9 mouse cellular contexts compared by ENCODE assay signal in the genomic region with DNA sequence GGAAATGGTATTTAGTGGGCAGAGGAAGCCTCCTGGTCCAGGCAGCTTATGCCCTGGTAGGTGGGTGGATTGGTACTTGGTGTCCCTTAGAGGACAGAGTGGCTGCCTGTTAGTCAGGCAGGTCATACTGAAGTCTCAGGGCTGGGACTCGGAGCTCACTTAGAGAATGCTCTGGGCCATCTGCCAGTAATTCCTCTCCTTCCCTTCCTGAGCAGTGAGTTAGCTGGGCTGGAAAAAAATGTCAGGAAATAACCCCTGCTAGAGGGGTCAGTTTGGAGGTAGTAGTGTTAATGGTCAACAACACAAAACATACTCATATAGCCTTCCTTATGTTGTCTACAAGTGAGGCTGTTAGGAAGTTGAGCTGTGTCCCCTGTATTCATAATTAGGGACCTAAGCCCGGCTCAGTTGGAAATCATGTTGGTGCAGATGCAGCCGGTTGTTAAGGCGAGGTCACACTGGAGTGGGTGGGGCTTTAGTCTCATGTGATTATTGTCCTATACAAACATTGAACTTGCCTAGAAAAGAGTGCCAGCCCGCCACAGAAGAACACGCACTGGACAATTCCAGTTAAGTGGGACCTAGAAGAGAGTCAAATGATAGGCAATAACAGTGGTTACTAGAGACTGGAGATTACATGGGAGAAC. TPM values are rescaled to one million over a fixed set of nuclear protein-coding genes. Genes with fewer than 3 reads are reported as not detected.
A peak's percentile ranks its signal among the peaks of the same experiment; 100 is the strongest.
DNase-seq lines count a peak whose midpoint lies in the region; ATAC-seq lines count a peak whose summit lies in the region.
"Had no signal": no experiment of that assay in that cellular context is flagged by ENCODE, and none has a peak within 500 bp of the region (broad histone marks: within the 10 kb centered on the region; RNA-seq: fewer than 3 reads in every experiment).

No protein-coding gene starts in this region.

- no peak overlapping the region for H3K4me2 ChIP-seq in hindbrain, embryonic 14.5 days (replicated peaks)
- no peak overlapping the region for H3K4me2 ChIP-seq in heart, embryonic 15.5 days
- no peak overlapping the region for H3K4me2 ChIP-seq in stomach, embryonic 16.5 days (ENCODE audit: low read depth, low read length)
- no peak overlapping the region for H3K4me2 ChIP-seq in forebrain, embryonic 12.5 days
- H3K4me2 ChIP-seq in hindbrain, embryonic 13.5 days = no peak overlapping the region

- H3K27ac ChIP-seq in hindbrain, embryonic 14.5 days = no peak overlapping the region
- no peak overlapping the region for H3K27ac ChIP-seq in hindbrain, embryonic 10.5 days
- H3K27ac ChIP-seq in heart, embryonic 15.5 days = peak overlapping the region; percentile 75
- H3K27ac ChIP-seq in stomach, embryonic 16.5 days (ENCODE audit: low read length) = peak overlapping the region; percentile 43
- no peak overlapping the region for H3K27ac ChIP-seq in forebrain, embryonic 12.5 days
- H3K27ac ChIP-seq in hindbrain, embryonic 13.5 days = no peak overlapping the region
- H3K27ac ChIP-seq: hindbrain, postnatal 0 days had no signal

- DNase-seq in hindbrain, embryonic 14.5 days (ENCODE audit: low spot score) = peak; percentile 44
- no peak for DNase-seq in hindbrain, embryonic 10.5 days (ENCODE audit: low spot score)
- DNase-seq in kidney, postnatal 4 days = peak; percentile 33 to 65
- DNase-seq in embryo, embryonic 11 days = no peak

- no peak overlapping the region for H3K9ac ChIP-seq in hindbrain, embryonic 14.5 days
- no peak overlapping the region for H3K9ac ChIP-seq in heart, embryonic 15.5 days
- H3K9ac ChIP-seq in stomach, embryonic 16.5 days (ENCODE audit: low read length) = no peak overlapping the region
- no peak overlapping the region for H3K9ac ChIP-seq in forebrain, embryonic 12.5 days
- H3K9ac ChIP-seq in hindbrain, embryonic 13.5 days = no peak overlapping the region

- H3K4me3 ChIP-seq in hindbrain, embryonic 14.5 days (replicated peaks; ENCODE audit: low read length) = no peak overlapping the region
- H3K4me3 ChIP-seq in hindbrain, embryonic 10.5 days = no peak overlapping the region
- no peak overlapping the region for H3K4me3 ChIP-seq in heart, embryonic 15.5 days
- no peak overlapping the region for H3K4me3 ChIP-seq in stomach, embryonic 16.5 days (replicated peaks; ENCODE audit: low read length)
- no peak overlapping the region for H3K4me3 ChIP-seq in forebrain, embryonic 12.5 days (replicated peaks)
- H3K4me3 ChIP-seq in hindbrain, embryonic 13.5 days = no peak overlapping the region

- H3K4me1 ChIP-seq in hindbrain, embryonic 14.5 days (replicated peaks; ENCODE audit: control insufficient read depth, insufficient read depth, low read length) = no peaks in the 10 kb centered on the region
- H3K4me1 ChIP-seq in hindbrain, embryonic 10.5 days (replicated peaks) = peaks cover 6% of the 10 kb centered on the region
- peaks cover 36% of the 10 kb centered on the region for H3K4me1 ChIP-seq in heart, embryonic 15.5 days (replicated peaks)
- peaks cover 9% of the 10 kb centered on the region; the same call in 1 of the 2 replicates for H3K4me1 ChIP-seq in stomach, embryonic 16.5 days (ENCODE audit: control insufficient read depth, insufficient read depth, low read length)
- no peaks in the 10 kb centered on the region for H3K4me1 ChIP-seq in forebrain, embryonic 12.5 days
- no peaks in the 10 kb centered on the region for H3K4me1 ChIP-seq in hindbrain, embryonic 13.5 days (replicated peaks)

- WGBS in hindbrain, embryonic 14.5 days = 58% methylated on average over 6 of the region's 6 CpGs
- 72% methylated on average over 6 of the region's 6 CpGs for WGBS in hindbrain, embryonic 10.5 days
- WGBS in heart, embryonic 15.5 days = 41% methylated on average over 6 of the region's 6 CpGs
- 37% methylated on average over 6 of the region's 6 CpGs for WGBS in stomach, embryonic 16.5 days
- WGBS in forebrain, embryonic 12.5 days = 73% methylated on average over 6 of the region's 6 CpGs
- 66% methylated on average over 6 of the region's 6 CpGs for WGBS in hindbrain, embryonic 13.5 days

- H3K9me3 ChIP-seq in hindbrain, embryonic 14.5 days (ENCODE audit: control insufficient read depth, low read length) = no peaks in the 10 kb centered on the region
- H3K9me3 ChIP-seq in hindbrain, embryonic 10.5 days = no peaks in the 10 kb centered on the region
- no peaks in the 10 kb centered on the region for H3K9me3 ChIP-seq in heart, embryonic 15.5 days (replicated peaks)
- no peaks in the 10 kb centered on the region for H3K9me3 ChIP-seq in stomach, embryonic 16.5 days (replicated peaks; ENCODE audit: control insufficient read depth, low read length)
- H3K9me3 ChIP-seq in forebrain, embryonic 12.5 days = no peaks in the 10 kb centered on the region
- H3K9me3 ChIP-seq in hindbrain, embryonic 13.5 days = no peaks in the 10 kb centered on the region

- H3K27me3 ChIP-seq in hindbrain, embryonic 14.5 days (ENCODE audit: control insufficient read depth, insufficient read depth, low read length) = no peaks in the 10 kb centered on the region
- H3K27me3 ChIP-seq in hindbrain, embryonic 10.5 days (ENCODE audit: insufficient read depth, poor library complexity, severe bottlenecking) = no peaks in the 10 kb centered on the region; the same call in 1 of the 2 replicates
- no peaks in the 10 kb centered on the region for H3K27me3 ChIP-seq in heart, embryonic 15.5 days
- no peaks in the 10 kb centered on the region for H3K27me3 ChIP-seq in stomach, embryonic 16.5 days (ENCODE audit: control insufficient read depth, insufficient read depth, low read length)
- H3K27me3 ChIP-seq in forebrain, embryonic 12.5 days = no peaks in the 10 kb centered on the region
- no peaks in the 10 kb centered on the region for H3K27me3 ChIP-seq in hindbrain, embryonic 13.5 days

- no peak for ATAC-seq in hindbrain, embryonic 14.5 days (ENCODE audit: low FRiP score)
- peak; percentile 81 for ATAC-seq in heart, embryonic 15.5 days (replicated peaks; ENCODE audit: insufficient number of reproducible peaks, insufficient read depth, low FRiP score, low read depth)
- ATAC-seq in stomach, embryonic 16.5 days (ENCODE audit: insufficient read depth, low FRiP score) = peak; percentile 58
- ATAC-seq in forebrain, embryonic 12.5 days (ENCODE audit: low FRiP score) = no peak
- no peak for ATAC-seq in hindbrain, embryonic 13.5 days (ENCODE audit: low FRiP score)
- ATAC-seq: hindbrain, postnatal 0 days had no signal

- no peaks in the 10 kb centered on the region for H3K36me3 ChIP-seq in hindbrain, embryonic 14.5 days (replicated peaks; ENCODE audit: control insufficient read depth, insufficient read depth)
- no peaks in the 10 kb centered on the region for H3K36me3 ChIP-seq in hindbrain, embryonic 10.5 days
- no peaks in the 10 kb centered on the region for H3K36me3 ChIP-seq in heart, embryonic 15.5 days
- H3K36me3 ChIP-seq in stomach, embryonic 16.5 days (ENCODE audit: control insufficient read depth, insufficient read depth, low read length) = no peaks in the 10 kb centered on the region
- no peaks in the 10 kb centered on the region for H3K36me3 ChIP-seq in forebrain, embryonic 12.5 days (replicated peaks)
- no peaks in the 10 kb centered on the region for H3K36me3 ChIP-seq in hindbrain, embryonic 13.5 days

RNA-seq across cellular contexts. Expression of gene Cd9, which starts 18.5 kb away (rescaled TPM):
- polyA plus RNA-seq in hindbrain, embryonic 14.5 days (2014; fragmentation: Nextera tagmentation; extraction: Ambion mirVana) = 93.6 and 110 TPM in 2 replicates
- 35.9 and 39.9 TPM in 2 replicates for polyA plus RNA-seq in hindbrain, embryonic 10.5 days (2016; fragmentation: Nextera tagmentation; extraction: Ambion mirVana)
- 91.7 and 118 TPM in 2 replicates for polyA plus RNA-seq in heart, embryonic 15.5 days (2015; fragmentation: Nextera tagmentation; extraction: Ambion mirVana)
- polyA plus RNA-seq in stomach, embryonic 16.5 days (2015; fragmentation: Nextera tagmentation; extraction: Ambion mirVana) = 452 and 514 TPM in 2 replicates
- polyA plus RNA-seq in forebrain, embryonic 12.5 days (2016; fragmentation: Nextera tagmentation; extraction: Ambion mirVana) = 44.2 and 45.3 TPM in 2 replicates
- 57.8 and 63.4 TPM in 2 replicates for polyA plus RNA-seq in hindbrain, embryonic 13.5 days (2015; fragmentation: Nextera tagmentation; extraction: Ambion mirVana)

RNA-seq across cellular contexts. Expression of gene Vwf, which starts 33.5 kb away (rescaled TPM):
- polyA plus RNA-seq in hindbrain, embryonic 14.5 days (2014; fragmentation: Nextera tagmentation; extraction: Ambion mirVana) = 13.1 and 14.2 TPM in 2 replicates
- polyA plus RNA-seq in hindbrain, embryonic 10.5 days (2016; fragmentation: Nextera tagmentation; extraction: Ambion mirVana) = 3.9 and 7.1 TPM in 2 replicates
- 21.9 and 24.5 TPM in 2 replicates for polyA plus RNA-seq in heart, embryonic 15.5 days (2015; fragmentation: Nextera tagmentation; extraction: Ambion mirVana)
- 5.4 and 6.9 TPM in 2 replicates for polyA plus RNA-seq in stomach, embryonic 16.5 days (2015; fragmentation: Nextera tagmentation; extraction: Ambion mirVana)
- 7.9 and 10.3 TPM in 2 replicates for polyA plus RNA-seq in forebrain, embryonic 12.5 days (2016; fragmentation: Nextera tagmentation; extraction: Ambion mirVana)
- polyA plus RNA-seq in hindbrain, embryonic 13.5 days (2015; fragmentation: Nextera tagmentation; extraction: Ambion mirVana) = 8.0 and 11.3 TPM in 2 replicates

Comparison
In these comparisons a context has a peak if more than half of its experiments do, and no peak if none do; other contexts are left out.
1. DNase-seq: peak in hindbrain, embryonic 14.5 days (single experiment) and kidney, postnatal 4 days (2 of 2); none in hindbrain, embryonic 10.5 days (single experiment) and embryo, embryonic 11 days (single experiment).
2. ATAC-seq: peak in heart, embryonic 15.5 days (single experiment) and stomach, embryonic 16.5 days (single experiment); none in hindbrain, embryonic 14.5 days (single experiment), forebrain, embryonic 12.5 days (single experiment) and hindbrain, embryonic 13.5 days (single experiment).
3. H3K27ac ChIP-seq: peak in heart, embryonic 15.5 days (single experiment) and stomach, embryonic 16.5 days (single experiment); none in hindbrain, embryonic 14.5 days (single experiment), hindbrain, embryonic 10.5 days (single experiment), forebrain, embryonic 12.5 days (single experiment) and hindbrain, embryonic 13.5 days (single experiment).